In the genomic region with DNA sequence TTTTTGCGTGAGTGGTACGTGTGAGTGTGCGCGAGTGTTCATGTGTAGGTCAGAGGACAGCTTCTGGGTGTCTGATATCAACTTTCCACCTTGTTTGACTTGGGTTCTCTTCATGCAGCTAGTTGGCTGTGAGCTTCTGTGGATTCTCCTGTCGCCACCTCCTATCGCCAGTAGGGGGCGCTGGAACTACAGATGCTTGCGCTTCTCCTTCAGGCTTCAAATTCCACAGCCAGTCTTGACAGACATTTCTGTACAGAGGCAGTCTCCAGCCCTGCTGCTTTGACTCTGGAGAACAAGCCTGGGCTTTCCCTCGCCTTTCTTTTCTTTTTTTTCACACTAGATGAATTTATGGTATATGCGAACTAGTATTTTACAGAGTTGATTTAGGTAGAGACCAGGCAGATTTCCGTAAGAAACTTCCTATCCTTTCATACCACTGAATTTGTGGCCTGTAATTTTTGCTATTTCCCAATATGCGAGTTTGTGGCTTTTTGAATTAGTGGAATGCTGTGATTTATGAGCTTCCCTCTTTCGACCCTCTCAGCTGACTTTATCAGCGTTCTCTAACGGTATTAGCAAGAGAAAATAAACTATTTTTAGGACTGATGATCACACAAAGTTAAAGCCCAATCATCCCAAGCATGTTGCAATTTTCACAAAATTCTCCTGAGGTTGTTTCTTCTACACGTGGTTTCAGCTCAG, we compare ENCODE assay signal across 9 mouse cellular contexts.
DNase-seq lines count a peak whose midpoint lies in the region; ATAC-seq and TF ChIP-seq lines count a peak whose summit lies in the region.
"Had no signal": no experiment of that assay in that cellular context is flagged by ENCODE, and none has a peak within 500 bp of the region (broad histone marks: within the 10 kb centered on the region; RNA-seq: fewer than 3 reads in every experiment).

No protein-coding gene starts in this region.

- peak; percentile 64 for TF ChIP-seq CTCF in embryonic fibroblast, embryonic 13.5 days (IDR thresholded peaks at IDR 0.05; ENCODE audit: borderline replicate concordance, insufficient read depth, low read length)

- no peak overlapping the region for H3K27ac ChIP-seq in heart, embryonic 12.5 days (ENCODE audit: poor library complexity, severe bottlenecking)
- H3K27ac ChIP-seq in embryonic fibroblast, embryonic 13.5 days (ENCODE audit: insufficient read depth, low read length), result peak overlapping the region; percentile 63
- H3K27ac ChIP-seq: neural tube, embryonic 13.5 days had no signal

- DNase-seq in heart, adult 11 months, result peak; percentile 95
- peak; percentile 89 for DNase-seq in brain, adult 2 months (ENCODE audit: low read depth, low spot score)
- peak; percentile 82 to 87 for DNase-seq in heart, postnatal 10 days
- peak; percentile 75 to 86 for DNase-seq in layer of hippocampus, postnatal 14 days (ENCODE audit: low spot score in 2 of 2)
- peak; percentile 2 to 25 for DNase-seq in spleen, postnatal 36 days (ENCODE audit: low spot score in 2 of 2)

- H3K9ac ChIP-seq in heart, embryonic 12.5 days, result no peak overlapping the region
- H3K9ac ChIP-seq: neural tube, embryonic 13.5 days had no signal

- no peak for TF ChIP-seq POLR2A in embryonic fibroblast, embryonic 13.5 days (IDR thresholded peaks at IDR 0.05; ENCODE audit: low read depth, low read length)

- H3K9me3 ChIP-seq in heart, embryonic 12.5 days (replicated peaks), result no peaks in the 10 kb centered on the region
- H3K9me3 ChIP-seq: neural tube, embryonic 13.5 days had no signal

- WGBS in heart, embryonic 12.5 days, result 25% methylated on average over 16 of the region's 16 CpGs

- no peak overlapping the region for H3K4me3 ChIP-seq in heart, embryonic 12.5 days
- H3K4me3 ChIP-seq in embryonic fibroblast, embryonic 13.5 days (ENCODE audit: insufficient read depth, low read length), result no peak overlapping the region
- H3K4me3 ChIP-seq: neural tube, embryonic 13.5 days had no signal

- peaks cover 11% of the 10 kb centered on the region; the same call in 1 of the 2 replicates for H3K4me1 ChIP-seq in heart, embryonic 12.5 days (replicated peaks)
- H3K4me1 ChIP-seq in embryonic fibroblast, embryonic 13.5 days (ENCODE audit: control insufficient read depth, insufficient read depth, low read length), result no peaks in the 10 kb centered on the region
- H3K4me1 ChIP-seq: neural tube, embryonic 13.5 days had no signal

- no peak for ATAC-seq in heart, embryonic 12.5 days (ENCODE audit: insufficient number of reproducible peaks, low FRiP score)
- ATAC-seq in megakaryocyte-erythroid progenitor cell, adult 5-6 weeks (replicated peaks; ENCODE audit: low FRiP score, low TSS enrichment, poor library complexity, severe bottlenecking), result peak; percentile 65

- H3K36me3 ChIP-seq in heart, embryonic 12.5 days, result no peaks in the 10 kb centered on the region
- H3K36me3 ChIP-seq: neural tube, embryonic 13.5 days had no signal

- no peaks in the 10 kb centered on the region for H3K27me3 ChIP-seq in heart, embryonic 12.5 days (replicated peaks)
- H3K27me3 ChIP-seq: neural tube, embryonic 13.5 days had no signal

- H3K4me2 ChIP-seq in heart, embryonic 12.5 days, result no peak overlapping the region
- H3K4me2 ChIP-seq: neural tube, embryonic 13.5 days had no signal

- intact Hi-C loops in heart, postnatal 10 days (cut with DNase I), result no loop called here

Comparison
In these comparisons a context has a peak if more than half of its experiments do, and no peak if none do; other contexts are left out.
1. DNase-seq: peak in every context shown above with its lines; median percentile 95 in heart, adult 11 months; 89 in brain, adult 2 months; 84 in heart, postnatal 10 days; 80 in layer of hippocampus, postnatal 14 days; 14 in spleen, postnatal 36 days.